Mouse (Mus musculus) E14TG2a.4 (cell line): ENCODE measurements around the gene Lrrc75a.
A peak's percentile ranks its signal among the peaks of the same experiment; 100 is the strongest.
"Not testable (repeated sequence)": the region's sequence is repeated elsewhere in the genome, so short reads cannot be mapped to it uniquely, and the experiment has no call there.

Source experiments
- H3K27me3 ChIP-seq: 2 replicates; pipeline ENCODE4 v1.6.1; 2014; ENCODE audit warnings: low read length, control low read depth; ENCODE audit not compliant: insufficient read depth
- H3K36me3 ChIP-seq: 2 replicates; pipeline ENCODE4 v1.6.1; 2014; ENCODE audit warnings: low read length, control low read depth; ENCODE audit not compliant: insufficient read depth
- H3K4me1 ChIP-seq: replicated peaks from 2 replicates; pipeline ENCODE4 v1.6.1; 2014; ENCODE audit warnings: low read depth, low read length, control low read depth
- H3K4me3 ChIP-seq: replicated peaks from 2 replicates; pipeline ENCODE4 v1.5.1; 2014; ENCODE audit warnings: mild to moderate bottlenecking, low read length
- H3K9me3 ChIP-seq: 2 replicates; pipeline ENCODE4 v1.6.1; 2014; ENCODE audit warnings: low read length, control low read depth
- CTCF ChIP-seq: conservative IDR thresholded peaks from 2 replicates; pipeline ENCODE4 v1.5.1; 2014; ENCODE audit warnings: low read length
- NANOG ChIP-seq: IDR thresholded peaks from 2 replicates; pipeline ENCODE4 v1.6.1; 2014; ENCODE audit warnings: borderline replicate concordance, low read length, mixed read lengths
- POU5F1 ChIP-seq: IDR thresholded peaks from 2 replicates; pipeline ENCODE4 v1.6.1; 2014; ENCODE audit warnings: low read length, borderline replicate concordance

The Lrrc75a gene

GRCm38 (mm10) chr11:62675480-62676289 is 27.4 kb upstream of the Lrrc75a start:
- peaks cover 16% of the 10 kb centered on the region; the same call in 1 of the 2 replicates for H3K4me1 ChIP-seq
- no peaks in the 10 kb centered on the region for H3K9me3 ChIP-seq
- no peaks in the 10 kb centered on the region for H3K36me3 ChIP-seq
- H3K4me3 ChIP-seq: no peak overlapping the region; the same call in 1 of the 2 replicates
- TF ChIP-seq NANOG (no peak), CTCF (peak; percentile 38), POU5F1 (no peak)
- H3K27me3 ChIP-seq: peaks cover 11% of the 10 kb centered on the region

- peaks cover 18% of the 10 kb centered on the region for H3K4me1 ChIP-seq
- H3K9me3 ChIP-seq: no peaks in the 10 kb centered on the region
- TF ChIP-seq NANOG: no peak
- TF ChIP-seq POU5F1: no peak
- TF ChIP-seq CTCF: no peak
- H3K36me3 ChIP-seq: no peaks in the 10 kb centered on the region; the same call in 1 of the 2 replicates
- H3K4me3 ChIP-seq: no peak overlapping the region
- peaks cover 45% of the 10 kb centered on the region for H3K27me3 ChIP-seq
These were observed 21.7 kb upstream of the Lrrc75a start for GRCm38 (mm10) chr11:62670006-62670405.

GRCm38 (mm10) chr11:62669471-62669870 is 21.1 kb upstream of the Lrrc75a start:
- Histone ChIP-seq H3K27me3 (peaks cover 51% of the 10 kb centered on the region), H3K9me3 (no peaks in the 10 kb centered on the region), H3K4me3 (no peak overlapping the region), H3K4me1 (peaks cover 19% of the 10 kb centered on the region), H3K36me3 (no peaks in the 10 kb centered on the region; the same call in 1 of the 2 replicates)
- no peak for TF ChIP-seq CTCF
- no peak for TF ChIP-seq POU5F1
- TF ChIP-seq NANOG: no peak

- no peak overlapping the region for H3K4me3 ChIP-seq
- no peaks in the 10 kb centered on the region for H3K9me3 ChIP-seq
- no peaks in the 10 kb centered on the region; the same call in 1 of the 2 replicates for H3K36me3 ChIP-seq
- peaks cover 55% of the 10 kb centered on the region for H3K27me3 ChIP-seq
- peaks cover 23% of the 10 kb centered on the region for H3K4me1 ChIP-seq
- TF ChIP-seq POU5F1: no peak
- no peak for TF ChIP-seq CTCF
- TF ChIP-seq NANOG: no peak
These were observed 20.7 kb upstream of the Lrrc75a start for GRCm38 (mm10) chr11:62668986-62669385.

GRCm38 (mm10) chr11:62664250-62664649 is 15.9 kb upstream of the Lrrc75a start:
- TF ChIP-seq NANOG: no peak
- TF ChIP-seq CTCF: no peak
- no peak for TF ChIP-seq POU5F1
- Histone ChIP-seq H3K36me3 (no peaks in the 10 kb centered on the region; the same call in 1 of the 2 replicates), H3K27me3 (peaks cover 49% of the 10 kb centered on the region), H3K4me1 (peaks cover 54% of the 10 kb centered on the region), H3K9me3 (no peaks in the 10 kb centered on the region), H3K4me3 (peak overlapping the region; percentile 41; the same call in 1 of the 2 replicates)

GRCm38 (mm10) chr11:62660885-62661284 is 12.6 kb upstream of the Lrrc75a start:
- H3K4me1 ChIP-seq: peaks cover 73% of the 10 kb centered on the region
- H3K36me3 ChIP-seq: no peaks in the 10 kb centered on the region; the same call in 1 of the 2 replicates
- no peaks in the 10 kb centered on the region for H3K9me3 ChIP-seq
- H3K4me3 ChIP-seq: no peak overlapping the region
- peaks cover 42% of the 10 kb centered on the region for H3K27me3 ChIP-seq
- TF ChIP-seq NANOG (peak; percentile 93), CTCF (no peak), POU5F1 (no peak)

- TF ChIP-seq CTCF (no peak), NANOG (no peak), POU5F1 (no peak)
- Histone ChIP-seq H3K27me3 (peaks cover 5% of the 10 kb centered on the region), H3K4me3 (no peak overlapping the region), H3K36me3 (peaks cover 19% of the 10 kb centered on the region; the same call in 1 of the 2 replicates), H3K4me1 (peaks cover 36% of the 10 kb centered on the region), H3K9me3 (no peaks in the 10 kb centered on the region)
These were observed 3.8 kb upstream of the Lrrc75a start for GRCm38 (mm10) chr11:62652080-62652479.

GRCm38 (mm10) chr11:62651563-62651962 is 3.2 kb upstream of the Lrrc75a start:
- Histone ChIP-seq H3K9me3 (no peaks in the 10 kb centered on the region), H3K4me3 (no peak overlapping the region), H3K27me3 (peaks cover under 1% of the 10 kb centered on the region; the same call in 1 of the 2 replicates), H3K4me1 (peaks cover 37% of the 10 kb centered on the region), H3K36me3 (peaks cover 19% of the 10 kb centered on the region; the same call in 1 of the 2 replicates)
- TF ChIP-seq POU5F1 (no peak), NANOG (no peak), CTCF (no peak)

GRCm38 (mm10) chr11:62649803-62650202 is 1.5 kb upstream of the Lrrc75a start:
- not testable (repeated sequence) for H3K4me3 ChIP-seq, H3K9me3 ChIP-seq, H3K27me3 ChIP-seq
- Histone ChIP-seq H3K4me1 (peaks cover 47% of the 10 kb centered on the region), H3K36me3 (peaks cover 19% of the 10 kb centered on the region; the same call in 1 of the 2 replicates)
